ENCODE assay signal across 12 mouse cellular contexts in the genomic region with DNA sequence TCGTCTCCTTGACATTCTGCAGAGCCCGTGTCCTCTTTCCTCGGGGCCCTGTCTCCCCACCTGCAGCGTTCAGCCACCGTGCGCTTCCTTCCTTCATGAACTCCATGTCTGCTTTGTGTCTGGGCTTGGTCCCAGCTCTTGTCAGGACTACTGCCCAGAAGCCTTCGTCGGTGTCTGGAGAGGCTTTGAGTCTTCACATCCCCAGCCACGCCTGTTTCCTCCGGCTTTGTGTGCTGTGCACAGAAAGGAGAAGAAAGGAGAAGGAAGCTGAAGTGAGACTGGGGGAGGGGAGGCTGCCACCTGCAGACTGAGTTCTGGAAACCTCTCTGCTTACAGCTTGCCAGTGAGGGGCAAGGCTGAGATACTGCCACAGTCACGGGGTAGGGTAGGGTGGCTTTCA.
DNase-seq lines count a peak whose midpoint lies in the region; ATAC-seq lines count a peak whose summit lies in the region.
"Had no signal": no experiment of that assay in that cellular context is flagged by ENCODE, and none has a peak within 500 bp of the region (broad histone marks: within the 10 kb centered on the region; RNA-seq: fewer than 3 reads in every experiment).

No protein-coding gene starts in this region.

- no peak overlapping the region for H3K4me3 ChIP-seq in heart, embryonic 13.5 days
- H3K4me3 ChIP-seq: limb, embryonic 12.5 days had no signal

- no peak for ATAC-seq in heart, embryonic 13.5 days (ENCODE audit: extremely low read depth, insufficient number of reproducible peaks, low FRiP score, low TSS enrichment)
- ATAC-seq: CD4-positive, CD25-positive, alpha-beta regulatory T cell, adult 4 months had no signal

- H3K4me2 ChIP-seq in heart, embryonic 13.5 days: 0 out of 2 replicates have a peak overlapping the region, but pooled peaks have one; percentile 7
- H3K4me2 ChIP-seq: limb, embryonic 12.5 days had no signal

- peaks cover 20% of the 10 kb centered on the region for H3K27me3 ChIP-seq in heart, embryonic 13.5 days (replicated peaks)
- H3K27me3 ChIP-seq in splenic B cell, adult 2 months (ENCODE audit: control insufficient read depth, insufficient read depth, low read length, poor library complexity, severe bottlenecking): no peaks in the 10 kb centered on the region
- H3K27me3 ChIP-seq: limb, embryonic 12.5 days had no signal

- H3K4me1 ChIP-seq in heart, embryonic 13.5 days: peaks cover 98% of the 10 kb centered on the region

- peak overlapping the region; percentile 53; the same call in 1 of the 2 replicates for H3K9ac ChIP-seq in heart, embryonic 13.5 days
- H3K9ac ChIP-seq: limb, embryonic 12.5 days had no signal

- DNase-seq in heart, adult 18-20 months: peak; percentile 60 to 63
- no peak for DNase-seq in heart, adult 9 months (ENCODE audit: low spot score in 2 of 2)
- DNase-seq in R1 (ENCODE audit: low read depth, low spot score): peak; percentile 51
- peak; percentile 12 for DNase-seq in splenic B cell, adult 2 months (ENCODE audit: low read depth, low spot score)
- DNase-seq in layer of hippocampus, adult 11-12 months (ENCODE audit: low spot score): no peak
- DNase-seq in gastrocnemius, postnatal 25 days: no peak
- no peak for DNase-seq in testis, postnatal 14 days (ENCODE audit: low spot score)
- DNase-seq: gastrocnemius, postnatal 36 days; kidney, postnatal 25 days had no signal

- no peaks in the 10 kb centered on the region for H3K36me3 ChIP-seq in heart, embryonic 13.5 days
- no peaks in the 10 kb centered on the region for H3K36me3 ChIP-seq in splenic B cell, adult 2 months (ENCODE audit: control insufficient read depth, insufficient read depth, low read length, poor library complexity, severe bottlenecking)
- H3K36me3 ChIP-seq: limb, embryonic 12.5 days had no signal

- 22% methylated on average over 11 of the region's 11 CpGs for WGBS in heart, embryonic 13.5 days

- no peaks in the 10 kb centered on the region for H3K9me3 ChIP-seq in heart, embryonic 13.5 days
- H3K9me3 ChIP-seq: limb, embryonic 12.5 days had no signal

- peak overlapping the region; percentile 61 for H3K27ac ChIP-seq in heart, embryonic 13.5 days (replicated peaks)
- H3K27ac ChIP-seq: limb, embryonic 12.5 days had no signal

Comparison
In these comparisons a context has a peak if more than half of its experiments do, and no peak if none do; other contexts are left out.
1. DNase-seq: peak in heart, adult 18-20 months (2 of 2), R1 (single experiment) and splenic B cell, adult 2 months (single experiment); none in heart, adult 9 months (0 of 2), layer of hippocampus, adult 11-12 months (single experiment), gastrocnemius, postnatal 25 days (single experiment) and testis, postnatal 14 days (single experiment).